Mouse (Mus musculus) hindbrain, embryonic 16.5 days (tissue): ENCODE data around the gene Nt5c2. TPM values are rescaled to one million over a fixed set of nuclear protein-coding genes. Genes with fewer than 3 reads are reported as not detected.

Experiments used
- ATAC-seq: fragments of 200-750 bp; cut with Nextera tagmentation; 2 replicates; pipeline ENCODE4 v1.8.0; 2017; ENCODE audit warnings: moderate TSS enrichment, moderate library complexity
- H3K27ac ChIP-seq: fragments of 300-500 bp; sonication (generic); 2 replicates; pipeline ENCODE4 v1.5.1; 2014; ENCODE audit warnings: low read depth, mild to moderate bottlenecking, control low read depth, low read length, moderate library complexity
- H3K27me3 ChIP-seq: fragments of 300-500 bp; sonication (generic); replicated peaks from 2 replicates; pipeline ENCODE4 v1.6.1; 2014; ENCODE audit warnings: low read length; ENCODE audit not compliant: control insufficient read depth, insufficient read depth
- H3K36me3 ChIP-seq: fragments of 300-500 bp; sonication (generic); 2 replicates; pipeline ENCODE4 v1.6.1; 2014; ENCODE audit warnings: mild to moderate bottlenecking, low read length, moderate library complexity, mixed read lengths; ENCODE audit not compliant: control insufficient read depth, insufficient read depth
- H3K4me1 ChIP-seq: fragments of 300-500 bp; sonication (generic); 2 replicates; pipeline ENCODE4 v1.6.1; 2014; ENCODE audit warnings: low read depth, low read length; ENCODE audit not compliant: control insufficient read depth, insufficient read depth
- H3K4me2 ChIP-seq: fragments of 300-500 bp; sonication (generic); 2 replicates; pipeline ENCODE4 v1.6.1; 2014; ENCODE audit warnings: mild to moderate bottlenecking, low read length, control low read depth, moderate library complexity
- H3K4me3 ChIP-seq: fragments of 300-500 bp; sonication (generic); 2 replicates; pipeline ENCODE4 v1.5.1; 2014; ENCODE audit warnings: mild to moderate bottlenecking, low read length, control low read depth, moderate library complexity
- H3K9ac ChIP-seq: fragments of 300-500 bp; sonication (generic); 2 replicates; pipeline ENCODE4 v1.6.1; 2014; ENCODE audit warnings: low read depth, mild to moderate bottlenecking, control low read depth, low read length, moderate library complexity
- H3K9me3 ChIP-seq: fragments of 300-500 bp; sonication (generic); 2 replicates; pipeline ENCODE4 v1.6.1; 2014; ENCODE audit warnings: mild to moderate bottlenecking, low read length, moderate library complexity; ENCODE audit not compliant: control insufficient read depth
- WGBS: fragments of 180-500 bp; shearing (Covaris S2); extraction: QIAGEN DNeasy Blood & Tissue Kit; methylation state at CpG from one replicate; pipeline ENCODE4 v1.1.7; 2014; 5-methylcytosine and 5-hydroxymethylcytosine counted together
- polyA plus RNA-seq: library from polyadenylated mRNA; unstranded; fragments of >200 nt; fragmentation: Nextera tagmentation; extraction: Ambion mirVana; gene quantifications from 2 replicates; pipeline ENCODE4 v1.2.1, GENCODE M21; 2015

The Nt5c2 gene
- polyA plus RNA-seq, 1 experiment from 2014 or later: 77.6 TPM

- 92% methylated on average over 11 of the region's 11 CpGs for WGBS
- Histone ChIP-seq H3K4me1 (no peaks in the 10 kb centered on the region), H3K4me3 (no peak overlapping the region), H3K9ac (no peak overlapping the region), H3K4me2 (no peak overlapping the region), H3K36me3 (no peaks in the 10 kb centered on the region), H3K27ac (no peak overlapping the region), H3K27me3 (no peaks in the 10 kb centered on the region), H3K9me3 (no peaks in the 10 kb centered on the region)
- ATAC-seq: no peak
These were observed 177.5 kb downstream of the Nt5c2 start for GRCm38 (mm10) chr19:46837290-46838079.

- no peak for ATAC-seq
- no peak overlapping the region for H3K9ac ChIP-seq
These were observed 178.9 kb downstream of the Nt5c2 start for GRCm38 (mm10) chr19:46836085-46836484.

GRCm38 (mm10) chr19:46835339-46835738 is 179.6 kb downstream of the Nt5c2 start:
- no peak overlapping the region for H3K4me3 ChIP-seq
- 86% methylated on average over 4 of the region's 4 CpGs for WGBS

More at GRCm38 (mm10) chr19:46836085-46836484, 178.9 kb downstream of the Nt5c2 start:
- no peak overlapping the region for H3K27ac ChIP-seq
- no peak overlapping the region for H3K4me2 ChIP-seq
- no peak overlapping the region for H3K4me3 ChIP-seq
- H3K36me3 ChIP-seq: no peaks in the 10 kb centered on the region
- no peaks in the 10 kb centered on the region for H3K4me1 ChIP-seq
- no peaks in the 10 kb centered on the region for H3K27me3 ChIP-seq
- 47% methylated on average over 3 of the region's 3 CpGs for WGBS
- no peaks in the 10 kb centered on the region for H3K9me3 ChIP-seq

GRCm38 (mm10) chr19:46834301-46834700 is 180.7 kb downstream of the Nt5c2 start:
- Histone ChIP-seq H3K27ac (no peak overlapping the region), H3K9ac (no peak overlapping the region), H3K27me3 (no peaks in the 10 kb centered on the region), H3K4me3 (no peak overlapping the region), H3K36me3 (no peaks in the 10 kb centered on the region), H3K9me3 (no peaks in the 10 kb centered on the region), H3K4me1 (no peaks in the 10 kb centered on the region), H3K4me2 (no peak overlapping the region)
- WGBS: 92% methylated on average over 5 of the region's 5 CpGs
- no peak for ATAC-seq

More at GRCm38 (mm10) chr19:46835339-46835738, 179.6 kb downstream of the Nt5c2 start:
- H3K9me3 ChIP-seq: no peaks in the 10 kb centered on the region
- H3K27ac ChIP-seq: no peak overlapping the region
- no peaks in the 10 kb centered on the region for H3K4me1 ChIP-seq
- no peak for ATAC-seq
- no peak overlapping the region for H3K9ac ChIP-seq
- H3K36me3 ChIP-seq: no peaks in the 10 kb centered on the region
- H3K27me3 ChIP-seq: no peaks in the 10 kb centered on the region
- H3K4me2 ChIP-seq: no peak overlapping the region

Other genes with a start within 250 kb of the Nt5c2 start
- 413 and 454 TPM in 2 replicates for gene Ina, start 455 bp downstream of the Nt5c2 start, polyA plus RNA-seq
- gene Pcgf6, start 35.8 kb upstream of the Nt5c2 start, polyA plus RNA-seq: 26.8 and 30.2 TPM in 2 replicates
- gene Taf5, start 52.6 kb upstream of the Nt5c2 start, polyA plus RNA-seq: 4.4 and 4.9 TPM in 2 replicates
- 1,339 and 1,421 TPM in 2 replicates for gene Usmg5, start 75.5 kb upstream of the Nt5c2 start, polyA plus RNA-seq
- gene Pdcd11, start 75.6 kb upstream of the Nt5c2 start, polyA plus RNA-seq: 4.4 and 5.0 TPM in 2 replicates
- gene Calhm2, start 123.1 kb upstream of the Nt5c2 start, polyA plus RNA-seq: 1.8 and 1.9 TPM in 2 replicates
- gene Calhm1, start 129.1 kb upstream of the Nt5c2 start, polyA plus RNA-seq: not detected in 2 replicates
- 0.15 TPM in 1 of 2 replicates, not detected in the other for gene Calhm3, start 142.6 kb upstream of the Nt5c2 start, polyA plus RNA-seq
- 15.0 and 16.0 TPM in 2 replicates for gene Neurl1a, start 163.7 kb upstream of the Nt5c2 start, polyA plus RNA-seq